8 mouse cellular contexts compared by ENCODE assay signal in the genomic region with DNA sequence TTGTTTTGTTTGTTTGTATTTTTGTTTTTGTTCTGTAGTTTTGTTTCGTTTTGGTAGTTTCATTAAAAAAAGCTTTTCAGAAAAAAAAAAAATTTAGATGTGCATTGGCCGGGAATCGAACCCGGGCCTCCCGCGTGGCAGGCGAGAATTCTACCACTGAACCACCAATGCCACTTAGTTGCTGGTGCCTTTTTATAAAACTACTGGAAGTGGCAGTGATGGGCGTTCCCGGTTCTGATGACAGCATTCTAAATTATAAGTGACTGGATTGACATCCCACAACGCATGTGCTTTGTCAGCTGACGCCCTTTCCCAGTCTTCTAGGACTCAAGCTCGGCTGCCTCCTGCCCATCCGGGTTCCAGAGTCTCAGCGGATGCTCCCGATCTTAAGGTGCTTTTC. TPM values are rescaled to one million over a fixed set of nuclear protein-coding genes. Genes with fewer than 3 reads are reported as not detected.
DNase-seq lines count a peak whose midpoint lies in the region; ATAC-seq lines count a peak whose summit lies in the region.

No protein-coding gene starts in this region.

- peaks cover 21% of the 10 kb centered on the region for H3K4me1 ChIP-seq in hindbrain, embryonic 15.5 days (replicated peaks)
- H3K4me1 ChIP-seq in liver, embryonic 15.5 days (replicated peaks): peaks cover 33% of the 10 kb centered on the region
- peaks cover 8% of the 10 kb centered on the region for H3K4me1 ChIP-seq in neural tube, embryonic 12.5 days

- H3K36me3 ChIP-seq in hindbrain, embryonic 15.5 days: no peaks in the 10 kb centered on the region
- H3K36me3 ChIP-seq in liver, embryonic 15.5 days (replicated peaks): no peaks in the 10 kb centered on the region
- H3K36me3 ChIP-seq in neural tube, embryonic 12.5 days: peaks cover 9% of the 10 kb centered on the region; the same call in 1 of the 2 replicates

- WGBS in hindbrain, embryonic 15.5 days: 9% methylated on average over 15 of the region's 15 CpGs
- 10% methylated on average over 15 of the region's 15 CpGs for WGBS in liver, embryonic 15.5 days (ENCODE audit: insufficient replicate concordance)
- 15% methylated on average over 15 of the region's 15 CpGs for WGBS in neural tube, embryonic 12.5 days

- no peaks in the 10 kb centered on the region for H3K9me3 ChIP-seq in hindbrain, embryonic 15.5 days
- H3K9me3 ChIP-seq in liver, embryonic 15.5 days (replicated peaks): no peaks in the 10 kb centered on the region
- H3K9me3 ChIP-seq in neural tube, embryonic 12.5 days: no peaks in the 10 kb centered on the region; the same call in 1 of the 2 replicates

- peak; percentile 60 to 73 for DNase-seq in right cerebral cortex, postnatal 10 days (ENCODE audit: low spot score in 2 of 2)
- no peak for DNase-seq in right cerebral cortex, postnatal 14 days
- DNase-seq in c-Kit-positive CD71-positive TER-119-negative erythroid progenitor cells, embryonic 14.5 days (ENCODE audit: low read depth): peak; percentile 29
- DNase-seq in gastrocnemius, adult 18-20 months (ENCODE audit: low spot score): peak; percentile 36
- no peak for DNase-seq in layer of hippocampus, adult 11-12 months (ENCODE audit: low spot score)

- H3K9ac ChIP-seq in hindbrain, embryonic 15.5 days: no peak overlapping the region
- no peak overlapping the region for H3K9ac ChIP-seq in liver, embryonic 15.5 days
- H3K9ac ChIP-seq in neural tube, embryonic 12.5 days: no peak overlapping the region

- H3K27ac ChIP-seq in hindbrain, embryonic 15.5 days (replicated peaks): peak overlapping the region; percentile 80; the same call in 1 of the 2 replicates
- no peak overlapping the region for H3K27ac ChIP-seq in liver, embryonic 15.5 days (replicated peaks)
- H3K27ac ChIP-seq in neural tube, embryonic 12.5 days: no peak overlapping the region

- no peaks in the 10 kb centered on the region for H3K27me3 ChIP-seq in hindbrain, embryonic 15.5 days
- no peaks in the 10 kb centered on the region for H3K27me3 ChIP-seq in liver, embryonic 15.5 days
- no peaks in the 10 kb centered on the region for H3K27me3 ChIP-seq in neural tube, embryonic 12.5 days (replicated peaks)

- H3K4me2 ChIP-seq in hindbrain, embryonic 15.5 days: peak overlapping the region; percentile 84
- peak overlapping the region; percentile 61 for H3K4me2 ChIP-seq in liver, embryonic 15.5 days
- peak overlapping the region; percentile 66 for H3K4me2 ChIP-seq in neural tube, embryonic 12.5 days (replicated peaks)

- peak overlapping the region; percentile 45 for H3K4me3 ChIP-seq in hindbrain, embryonic 15.5 days
- peak overlapping the region; percentile 40 for H3K4me3 ChIP-seq in liver, embryonic 15.5 days (replicated peaks)
- H3K4me3 ChIP-seq in neural tube, embryonic 12.5 days: peak overlapping the region; percentile 36

- peak; percentile 15; the same call in 1 of the 2 replicates for ATAC-seq in hindbrain, embryonic 15.5 days (ENCODE audit: low FRiP score, low read depth)
- no peak for ATAC-seq in liver, embryonic 15.5 days (ENCODE audit: insufficient read depth)
- no peak for ATAC-seq in neural tube, embryonic 12.5 days (ENCODE audit: low FRiP score, low read depth)

RNA-seq across cellular contexts. Expression of gene Gm6525, which starts 55.0 kb away (rescaled TPM):
- total RNA-seq in gastrocnemius, adult 18-20 months (2021): not detected
- polyA plus RNA-seq in hindbrain, embryonic 15.5 days (2015; fragmentation: Nextera tagmentation; extraction: Ambion mirVana): 2.1 and 2.3 TPM in 2 replicates
- polyA plus RNA-seq in liver, embryonic 15.5 days (2015; fragmentation: Nextera tagmentation; extraction: Ambion mirVana): 0.22 and 0.28 TPM in 2 replicates
- 2.2 and 2.6 TPM in 2 replicates for polyA plus RNA-seq in neural tube, embryonic 12.5 days (2016; fragmentation: Nextera tagmentation; extraction: Ambion mirVana)

Comparison
In these comparisons a context has a peak if more than half of its experiments do, and no peak if none do; other contexts are left out.
1. DNase-seq: peak in right cerebral cortex, postnatal 10 days (2 of 2), c-Kit-positive CD71-positive TER-119-negative erythroid progenitor cells, embryonic 14.5 days (single experiment) and gastrocnemius, adult 18-20 months (single experiment); none in right cerebral cortex, postnatal 14 days (single experiment) and layer of hippocampus, adult 11-12 months (single experiment).
2. Peak in every context shown above with its lines, with median percentiles within 50 percentile points of each other: H3K4me2 ChIP-seq and H3K4me3 ChIP-seq.